Mouse (Mus musculus): ENCODE data around the gene Plekhh2. TPM values are rescaled to one million over a fixed set of nuclear protein-coding genes. Genes with fewer than 3 reads are reported as not detected.

Plekhh2 gene
- polyA plus RNA-seq, 1 experiment from 2014 or later, result 3.2 TPM

- Histone ChIP-seq H3K27me3 (replicated peaks) (no peaks in the 10 kb centered on the region), H3K36me3 (no peaks in the 10 kb centered on the region), H3K27ac (no peak overlapping the region), H3K4me3 (no peak overlapping the region), H3K4me1 (no peaks in the 10 kb centered on the region), H3K9me3 (no peaks in the 10 kb centered on the region), H3K9ac (no peak overlapping the region), H3K4me2 (replicated peaks) (no peak overlapping the region)
- ATAC-seq (ENCODE audit: low FRiP score, low read depth), result no peak
- 92% methylated on average over 10 of the region's 10 CpGs for WGBS
These were observed 92.2 kb downstream of the Plekhh2 start for GRCm38 (mm10) chr17:84603709-84604420.

- Histone ChIP-seq H3K4me3 (no peak overlapping the region), H3K27ac (no peak overlapping the region), H3K4me1 (0 out of 2 replicates have a peak, but pooled peaks cover 2% of the 10 kb centered on the region), H3K36me3 (no peaks in the 10 kb centered on the region), H3K9me3 (no peaks in the 10 kb centered on the region), H3K4me2 (replicated peaks) (no peak overlapping the region), H3K9ac (no peak overlapping the region), H3K27me3 (replicated peaks) (no peaks in the 10 kb centered on the region)
- ATAC-seq (ENCODE audit: low FRiP score, low read depth), result no peak
- 62% methylated on average over 13 of the region's 13 CpGs for WGBS
These were observed 95.3 kb downstream of the Plekhh2 start for GRCm38 (mm10) chr17:84606976-84607375.

- ATAC-seq (ENCODE audit: low FRiP score, low read depth), result no peak
- H3K27ac ChIP-seq, result no peak overlapping the region
These were observed 95.9 kb downstream of the Plekhh2 start for GRCm38 (mm10) chr17:84607617-84608016.

GRCm38 (mm10) chr17:84608606-84609005 lies 96.9 kb downstream of the Plekhh2 start:
- H3K27me3 ChIP-seq (replicated peaks), result no peaks in the 10 kb centered on the region
- no peak overlapping the region for H3K4me3 ChIP-seq
- no peak overlapping the region for H3K27ac ChIP-seq
- H3K9me3 ChIP-seq, result 0 out of 2 replicates have a peak, but pooled peaks cover 2% of the 10 kb centered on the region
- no peaks in the 10 kb centered on the region for H3K36me3 ChIP-seq
- 80% methylated on average over 4 of the region's 4 CpGs for WGBS
- 0 out of 2 replicates have a peak, but pooled peaks cover 3% of the 10 kb centered on the region for H3K4me1 ChIP-seq
- H3K9ac ChIP-seq, result no peak overlapping the region
- ATAC-seq (ENCODE audit: low FRiP score, low read depth), result no peak
- H3K4me2 ChIP-seq (replicated peaks), result no peak overlapping the region

More at GRCm38 (mm10) chr17:84607617-84608016, 95.9 kb downstream of the Plekhh2 start:
- H3K27me3 ChIP-seq (replicated peaks), result no peaks in the 10 kb centered on the region
- H3K9ac ChIP-seq, result no peak overlapping the region
- 66% methylated on average over 5 of the region's 5 CpGs for WGBS
- H3K4me3 ChIP-seq, result no peak overlapping the region
- no peaks in the 10 kb centered on the region for H3K36me3 ChIP-seq
- 0 out of 2 replicates have a peak, but pooled peaks cover 3% of the 10 kb centered on the region for H3K4me1 ChIP-seq
- no peaks in the 10 kb centered on the region for H3K9me3 ChIP-seq
- H3K4me2 ChIP-seq (replicated peaks), result no peak overlapping the region

GRCm38 (mm10) chr17:84611500-84611899 lies 99.8 kb downstream of the Plekhh2 start:
- no peaks in the 10 kb centered on the region for H3K36me3 ChIP-seq
- H3K4me1 ChIP-seq, result 0 out of 2 replicates have a peak, but pooled peaks cover 3% of the 10 kb centered on the region
- H3K27me3 ChIP-seq (replicated peaks), result no peaks in the 10 kb centered on the region
- H3K9ac ChIP-seq, result no peak overlapping the region
- H3K9me3 ChIP-seq, result 0 out of 2 replicates have a peak, but pooled peaks cover 6% of the 10 kb centered on the region
- H3K4me3 ChIP-seq, result no peak overlapping the region
- ATAC-seq (ENCODE audit: low FRiP score, low read depth), result no peak
- no peak overlapping the region for H3K4me2 ChIP-seq (replicated peaks)
- WGBS, result 84% methylated on average over 9 of the region's 9 CpGs
- no peak overlapping the region for H3K27ac ChIP-seq

- Histone ChIP-seq H3K27ac (no peak overlapping the region), H3K36me3 (no peaks in the 10 kb centered on the region), H3K4me2 (replicated peaks) (no peak overlapping the region), H3K4me3 (no peak overlapping the region), H3K9me3 (0 out of 2 replicates have a peak, but pooled peaks cover 6% of the 10 kb centered on the region), H3K9ac (no peak overlapping the region), H3K4me1 (0 out of 2 replicates have a peak, but pooled peaks cover 3% of the 10 kb centered on the region), H3K27me3 (replicated peaks) (no peaks in the 10 kb centered on the region)
- WGBS, result 43% methylated on average over 7 of the region's 7 CpGs
- ATAC-seq (ENCODE audit: low FRiP score, low read depth), result no peak
These were observed 100.3 kb downstream of the Plekhh2 start for GRCm38 (mm10) chr17:84611971-84612370.

GRCm38 (mm10) chr17:84615811-84616210 lies 104.1 kb downstream of the Plekhh2 start:
- no peak overlapping the region for H3K4me2 ChIP-seq (replicated peaks)
- 0 out of 2 replicates have a peak, but pooled peaks cover 3% of the 10 kb centered on the region for H3K4me1 ChIP-seq
- H3K9ac ChIP-seq, result no peak overlapping the region
- WGBS, result 85% methylated on average over 11 of the region's 11 CpGs
- H3K27me3 ChIP-seq (replicated peaks), result no peaks in the 10 kb centered on the region
- no peak for ATAC-seq (ENCODE audit: low FRiP score, low read depth)
- no peak overlapping the region for H3K27ac ChIP-seq
- H3K36me3 ChIP-seq, result no peaks in the 10 kb centered on the region
- 0 out of 2 replicates have a peak, but pooled peaks cover 6% of the 10 kb centered on the region for H3K9me3 ChIP-seq
- H3K4me3 ChIP-seq, result no peak overlapping the region

GRCm38 (mm10) chr17:84616526-84617074 lies 104.9 kb downstream of the Plekhh2 start:
- H3K9me3 ChIP-seq, result 0 out of 2 replicates have a peak, but pooled peaks cover 6% of the 10 kb centered on the region
- H3K27ac ChIP-seq, result no peak overlapping the region
- H3K4me3 ChIP-seq, result no peak overlapping the region
- ATAC-seq (ENCODE audit: low FRiP score, low read depth), result no peak
- H3K27me3 ChIP-seq (replicated peaks), result no peaks in the 10 kb centered on the region
- no peaks in the 10 kb centered on the region for H3K36me3 ChIP-seq
- no peak overlapping the region for H3K9ac ChIP-seq
- no peak overlapping the region for H3K4me2 ChIP-seq (replicated peaks)
- H3K4me1 ChIP-seq, result 0 out of 2 replicates have a peak, but pooled peaks cover 3% of the 10 kb centered on the region
- 83% methylated on average over 6 of the region's 6 CpGs for WGBS

- no peak overlapping the region for H3K27ac ChIP-seq
- no peaks in the 10 kb centered on the region for H3K27me3 ChIP-seq (replicated peaks)
- 92% methylated on average over 6 of the region's 6 CpGs for WGBS
- no peak for ATAC-seq (ENCODE audit: low FRiP score, low read depth)
- no peak overlapping the region for H3K9ac ChIP-seq
- no peak overlapping the region for H3K4me2 ChIP-seq (replicated peaks)
- no peak overlapping the region for H3K4me3 ChIP-seq
- no peaks in the 10 kb centered on the region for H3K4me1 ChIP-seq
- H3K36me3 ChIP-seq, result no peaks in the 10 kb centered on the region
- H3K9me3 ChIP-seq, result 0 out of 2 replicates have a peak, but pooled peaks cover 6% of the 10 kb centered on the region
These were observed 106.3 kb downstream of the Plekhh2 start for GRCm38 (mm10) chr17:84617953-84618352.

GRCm38 (mm10) chr17:84619112-84619511 lies 107.4 kb downstream of the Plekhh2 start:
- 92% methylated on average over 7 of the region's 7 CpGs for WGBS

GRCm38 (mm10) chr17:84620076-84620475 lies 108.4 kb downstream of the Plekhh2 start:
- H3K27ac ChIP-seq, result no peak overlapping the region

More at GRCm38 (mm10) chr17:84619112-84619511, 107.4 kb downstream of the Plekhh2 start:
- Histone ChIP-seq H3K9ac (no peak overlapping the region), H3K4me3 (no peak overlapping the region), H3K36me3 (no peaks in the 10 kb centered on the region), H3K4me1 (no peaks in the 10 kb centered on the region), H3K4me2 (replicated peaks) (no peak overlapping the region), H3K27ac (no peak overlapping the region), H3K27me3 (replicated peaks) (no peaks in the 10 kb centered on the region), H3K9me3 (no peaks in the 10 kb centered on the region)
- ATAC-seq (ENCODE audit: low FRiP score, low read depth), result no peak

GRCm38 (mm10) chr17:84620610-84621009 lies 108.9 kb downstream of the Plekhh2 start:
- H3K9me3 ChIP-seq, result no peaks in the 10 kb centered on the region
- H3K27me3 ChIP-seq (replicated peaks), result no peaks in the 10 kb centered on the region
- WGBS, result 92% methylated on average over 6 of the region's 6 CpGs
- H3K4me1 ChIP-seq, result no peaks in the 10 kb centered on the region
- H3K36me3 ChIP-seq, result no peaks in the 10 kb centered on the region
- no peak for ATAC-seq (ENCODE audit: low FRiP score, low read depth)
- H3K4me2 ChIP-seq (replicated peaks), result no peak overlapping the region
- H3K9ac ChIP-seq, result no peak overlapping the region
- no peak overlapping the region for H3K4me3 ChIP-seq
- no peak overlapping the region for H3K27ac ChIP-seq

More at GRCm38 (mm10) chr17:84620076-84620475, 108.4 kb downstream of the Plekhh2 start:
- ATAC-seq (ENCODE audit: low FRiP score, low read depth), result no peak
- 90% methylated on average over 3 of the region's 3 CpGs for WGBS
- Histone ChIP-seq H3K36me3 (no peaks in the 10 kb centered on the region), H3K4me3 (no peak overlapping the region), H3K4me1 (no peaks in the 10 kb centered on the region), H3K27me3 (replicated peaks) (no peaks in the 10 kb centered on the region), H3K4me2 (replicated peaks) (no peak overlapping the region), H3K9ac (no peak overlapping the region), H3K9me3 (no peaks in the 10 kb centered on the region)

Measured in neural tube, embryonic 12.5 days (tissue).